Mouse (Mus musculus) ES-E14 (cell line): ENCODE data around the gene Hdac4. TPM values are rescaled to one million over a fixed set of nuclear protein-coding genes. Genes with fewer than 3 reads are reported as not detected.

Source experiments
- DNase-seq: peaks from one replicate; pipeline ENCODE4 v3.0.0-alpha.2; 2013; ENCODE audit warnings: low read depth, low spot score
- H3K27ac ChIP-seq: 2 replicates; pipeline ENCODE4 v1.5.1; 2012; ENCODE audit warnings: low read depth, mild to moderate bottlenecking, low read length, moderate library complexity, mixed read lengths; ENCODE audit not compliant: poor library complexity, insufficient read depth, severe bottlenecking
- H3K36me3 ChIP-seq: 2 replicates; pipeline ENCODE4 v1.6.1; 2012; ENCODE audit warnings: mild to moderate bottlenecking, low read length, moderate library complexity, mixed read lengths; ENCODE audit not compliant: control insufficient read depth, poor library complexity, insufficient read depth, severe bottlenecking
- H3K4me1 ChIP-seq, 2 experiments: fragments of 150-350 bp in 1 of 2; sonication (generic) in 1 of 2; 2 replicates each; pipeline ENCODE4 v1.6.1; 2012; ENCODE audit warnings: low read length in 2 of 2, mild to moderate bottlenecking in 1 of 2, mixed read lengths in 1 of 2; ENCODE audit not compliant: control insufficient read depth in 2 of 2, insufficient read depth in 2 of 2, poor library complexity in 1 of 2
- H3K4me3 ChIP-seq, 2 experiments: fragments of 150-350 bp in 1 of 2; sonication (generic) in 1 of 2; 2 replicates each; pipeline ENCODE4 v1.5.1; 2012; ENCODE audit warnings: low read length in 2 of 2, low read depth in 1 of 2, mild to moderate bottlenecking in 1 of 2, mixed read lengths in 1 of 2; ENCODE audit not compliant: insufficient read depth in 1 of 2, poor library complexity in 1 of 2, severe bottlenecking in 1 of 2
- H3K9ac ChIP-seq: 2 replicates; pipeline ENCODE4 v1.6.1; 2012; ENCODE audit warnings: low read depth, mild to moderate bottlenecking, low read length, mixed read lengths; ENCODE audit not compliant: poor library complexity, insufficient read depth, severe bottlenecking
- H3K9me3 ChIP-seq: fragments of 150-350 bp; sonication (generic); 2 replicates; pipeline ENCODE4 v1.6.1; 2012; ENCODE audit warnings: low read depth, mild to moderate bottlenecking, low read length; ENCODE audit not compliant: control insufficient read depth, insufficient read depth
- CHD2 ChIP-seq: IDR thresholded peaks from 2 replicates; pipeline ENCODE4 v1.6.1; 2014; ENCODE audit warnings: mild to moderate bottlenecking, low read depth, low read length, inconsistent platforms
- HCFC1 ChIP-seq: IDR thresholded peaks from 2 replicates; pipeline ENCODE4 v1.6.1; 2012; ENCODE audit warnings: low read length, inconsistent platforms, borderline replicate concordance; ENCODE audit not compliant: insufficient read depth
- MAFK ChIP-seq: IDR thresholded peaks from 2 replicates; pipeline ENCODE4 v1.6.1; 2014; ENCODE audit warnings: mild to moderate bottlenecking, low read depth, low read length, inconsistent platforms; ENCODE audit not compliant: insufficient read depth
- ZC3H11A ChIP-seq: IDR thresholded peaks from 2 replicates; pipeline ENCODE4 v1.6.1; 2012; ENCODE audit warnings: low read depth, mild to moderate bottlenecking, inconsistent platforms, low read length, borderline replicate concordance
- ZNF384 ChIP-seq: IDR thresholded peaks from 2 replicates; pipeline ENCODE4 v1.6.1; 2012; ENCODE audit warnings: low read depth, low read length, inconsistent platforms
- in situ Hi-C, 2 experiments: fragments of 600-800 bp; cut with MboI; formaldehyde crosslinking; loops; one replicate each; pipeline ENCODE4 v1.15.1; 2025; ENCODE audit warnings: low sequenced_read_pairs in 2 of 2, inconsistent platforms in 1 of 2; ENCODE audit not compliant: unreplicated experiment in 2 of 2
- total RNA-seq: library from RNA; depleted of rRNA; stranded (reverse); fragments of 300-350 nt; gene quantifications from 2 replicates; pipeline ENCODE4 v1.2.3, GENCODE M21; 2012

The Hdac4 gene
- total RNA-seq, 1 experiment: 24.1 TPM

- no peaks in the 10 kb centered on the region for H3K9me3 ChIP-seq
- in situ Hi-C loops: no loop called here
- no peak overlapping the region for H3K27ac ChIP-seq
- H3K9ac ChIP-seq: no peak overlapping the region
- H3K36me3 ChIP-seq: peaks cover 6% of the 10 kb centered on the region; the same call in 1 of the 2 replicates
- peaks cover 4 to 12% of the 10 kb centered on the region in 2 experiments for H3K4me1 ChIP-seq
- DNase-seq: no peak
- no peak overlapping the region for H3K4me3 ChIP-seq
- TF ChIP-seq HCFC1 (no peak), ZC3H11A (no peak), CHD2 (no peak), ZNF384 (no peak), MAFK (no peak)
Measured at GRCm38 (mm10) chr1:92111551-92111950, 83.9 kb downstream of the Hdac4 start.

GRCm38 (mm10) chr1:92111026-92111425 lies 84.5 kb downstream of the Hdac4 start:
- Histone ChIP-seq H3K4me3 (no peak overlapping the region), H3K9me3 (no peaks in the 10 kb centered on the region), H3K36me3 (peaks cover 3% of the 10 kb centered on the region; the same call in 1 of the 2 replicates), H3K9ac (no peak overlapping the region), H3K27ac (no peak overlapping the region), H3K4me1 (peaks cover 4 to 12% of the 10 kb centered on the region in 2 experiments)
- TF ChIP-seq CHD2: no peak
- TF ChIP-seq ZC3H11A: no peak
- no peak for TF ChIP-seq MAFK
- TF ChIP-seq ZNF384: no peak
- TF ChIP-seq HCFC1: no peak
- in situ Hi-C loops: no loop called here
- no peak for DNase-seq

- Histone ChIP-seq H3K9me3 (no peaks in the 10 kb centered on the region), H3K4me1 (peaks cover 4 to 8% of the 10 kb centered on the region in 2 experiments), H3K27ac (no peak overlapping the region), H3K9ac (no peak overlapping the region), H3K36me3 (no peaks in the 10 kb centered on the region), H3K4me3 (no peak overlapping the region)
- DNase-seq: no peak
- TF ChIP-seq MAFK (no peak), ZNF384 (no peak), HCFC1 (no peak), CHD2 (no peak), ZC3H11A (no peak)
- in situ Hi-C loops: no loop called here
Measured at GRCm38 (mm10) chr1:92109221-92109620, 86.3 kb downstream of the Hdac4 start.

DNA sequence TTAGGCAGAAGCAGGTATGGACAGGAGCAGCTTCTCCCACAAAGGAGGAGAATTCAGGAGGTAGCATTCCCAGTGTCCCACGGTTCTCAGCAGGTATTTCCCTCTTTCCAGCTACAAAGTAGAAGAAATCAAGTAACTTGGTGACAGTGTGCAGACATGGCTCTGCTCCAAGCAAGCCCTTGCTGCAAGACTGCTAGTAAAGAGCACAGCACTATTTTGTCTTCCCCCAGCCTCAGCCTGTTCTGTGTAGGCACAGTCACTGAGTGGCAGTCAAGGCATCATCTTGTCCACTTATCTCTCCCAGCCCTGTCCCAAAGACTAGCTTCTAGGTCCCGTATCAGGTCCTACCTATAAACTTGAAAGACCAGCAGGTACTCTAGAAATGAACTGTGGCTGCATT lies 86.9 kb downstream of the Hdac4 start:
- no peak for DNase-seq
- Histone ChIP-seq H3K9me3 (no peaks in the 10 kb centered on the region), H3K4me1 (peaks cover 0 to 2% of the 10 kb centered on the region in 2 experiments; a peak in 2 of 4 replicates), H3K4me3 (no peak overlapping the region), H3K36me3 (no peaks in the 10 kb centered on the region), H3K9ac (no peak overlapping the region), H3K27ac (no peak overlapping the region)
- in situ Hi-C loops: no loop called here
- TF ChIP-seq ZNF384 (no peak), CHD2 (no peak), ZC3H11A (no peak), HCFC1 (no peak), MAFK (no peak)

- in situ Hi-C loops: no loop called here
- Histone ChIP-seq H3K9me3 (no peaks in the 10 kb centered on the region), H3K4me3 (no peak overlapping the region), H3K4me1 (no peaks in the 10 kb centered on the region; a peak in 1 of 4 replicates), H3K36me3 (no peaks in the 10 kb centered on the region), H3K9ac (no peak overlapping the region), H3K27ac (no peak overlapping the region)
- no peak for DNase-seq
- TF ChIP-seq MAFK: no peak
- no peak for TF ChIP-seq ZNF384
Measured at GRCm38 (mm10) chr1:92107996-92108395, 87.5 kb downstream of the Hdac4 start.
